Mouse (Mus musculus) intestine, embryonic 14.5 days (tissue): ENCODE measurements around the gene Psme3. TPM values are rescaled to one million over a fixed set of nuclear protein-coding genes. Genes with fewer than 3 reads are reported as not detected.
A peak's percentile ranks its signal among the peaks of the same experiment; 100 is the strongest.

Source experiments
- ATAC-seq: fragments of 200-750 bp; cut with Nextera tagmentation; replicated peaks from 2 replicates; pipeline ENCODE4 v1.8.0; 2017; ENCODE audit warnings: low read depth, moderate number of reproducible peaks, moderate TSS enrichment, moderate library complexity; ENCODE audit not compliant: low FRiP score, low TSS enrichment
- DNase-seq: peaks from one replicate; pipeline ENCODE4 v3.0.0-alpha.2; 2018; ENCODE audit warnings: low spot score
- H3K27ac ChIP-seq: fragments of 300-500 bp; sonication (generic); 2 replicates; pipeline ENCODE4 v1.5.1; 2014; ENCODE audit warnings: low read depth, mild to moderate bottlenecking, control low read depth
- H3K27me3 ChIP-seq: fragments of 300-500 bp; sonication (generic); replicated peaks from 2 replicates; pipeline ENCODE4 v1.6.1; 2014; ENCODE audit warnings: low read length, control low read depth; ENCODE audit not compliant: control insufficient read depth, insufficient read depth
- H3K36me3 ChIP-seq: fragments of 300-500 bp; sonication (generic); 2 replicates; pipeline ENCODE4 v1.6.1; 2014; ENCODE audit warnings: low read length, control low read depth; ENCODE audit not compliant: control insufficient read depth, insufficient read depth
- H3K4me1 ChIP-seq: fragments of 300-500 bp; sonication (generic); replicated peaks from 2 replicates; pipeline ENCODE4 v1.6.1; 2014; ENCODE audit warnings: low read length, control low read depth, mixed read lengths; ENCODE audit not compliant: control insufficient read depth, insufficient read depth
- H3K4me2 ChIP-seq: fragments of 300-500 bp; sonication (generic); 2 replicates; pipeline ENCODE4 v1.6.1; 2014; ENCODE audit warnings: low read length
- H3K4me3 ChIP-seq: fragments of 300-500 bp; sonication (generic); 2 replicates; pipeline ENCODE4 v1.5.1; 2014; ENCODE audit warnings: low read depth, low read length, control low read depth, mixed read lengths
- H3K9ac ChIP-seq: fragments of 300-500 bp; sonication (generic); 2 replicates; pipeline ENCODE4 v1.6.1; 2014; ENCODE audit warnings: mild to moderate bottlenecking, low read length
- H3K9me3 ChIP-seq: fragments of 300-500 bp; sonication (generic); 2 replicates; pipeline ENCODE4 v1.6.1; 2016; ENCODE audit warnings: low read length, control low read depth; ENCODE audit not compliant: control insufficient read depth
- WGBS: fragments of 180-500 bp; shearing (Covaris S2); extraction: QIAGEN DNeasy Blood & Tissue Kit; methylation state at CpG from one replicate; pipeline ENCODE4 v1.1.7; 2014; 5-methylcytosine and 5-hydroxymethylcytosine counted together
- polyA plus RNA-seq: library from polyadenylated mRNA; unstranded; fragments of >200 nt; fragmentation: Nextera tagmentation; extraction: Ambion mirVana; gene quantifications from 2 replicates; pipeline ENCODE4 v1.2.1, GENCODE M21; 2014

Psme3 gene
- polyA plus RNA-seq, 1 experiment from 2014 or later, result 118 TPM

DNA sequence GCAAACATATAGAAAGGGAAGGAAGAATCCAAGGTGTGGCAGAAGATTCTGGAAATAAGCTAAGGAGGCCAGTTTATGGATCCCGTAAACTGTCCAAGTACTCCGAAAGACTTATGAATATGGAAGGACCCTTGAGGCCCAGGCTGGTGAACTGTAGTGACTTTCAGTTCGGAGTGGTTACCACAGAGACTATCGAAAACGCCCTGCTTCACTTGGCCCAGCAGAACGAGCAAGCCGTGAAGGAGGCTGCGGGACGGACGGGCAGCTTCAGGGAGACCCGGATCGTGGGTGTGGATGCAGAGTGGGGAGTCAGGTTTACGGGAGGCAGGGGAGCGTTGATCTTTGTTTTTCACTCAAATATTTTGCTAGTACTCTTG lies 36.8 kb upstream of the Psme3 start:
- Histone ChIP-seq H3K27ac (no peak overlapping the region), H3K4me1 (peaks cover 29% of the 10 kb centered on the region), H3K27me3 (no peaks in the 10 kb centered on the region), H3K9ac (0 out of 2 replicates have a peak overlapping the region, but pooled peaks have one; percentile 5), H3K36me3 (peaks cover 13% of the 10 kb centered on the region; the same call in 1 of the 2 replicates), H3K4me2 (peak overlapping the region; percentile 95), H3K4me3 (peak overlapping the region; percentile 80), H3K9me3 (no peaks in the 10 kb centered on the region)
- peak; percentile 8; the same call in 1 of the 2 replicates for ATAC-seq
- WGBS, result 59% methylated on average over 14 of the region's 14 CpGs
- DNase-seq, result no peak

- no peaks in the 10 kb centered on the region for H3K27me3 ChIP-seq
- H3K4me3 ChIP-seq, result no peak overlapping the region
- H3K4me1 ChIP-seq, result peaks cover 29% of the 10 kb centered on the region
- peaks cover 11% of the 10 kb centered on the region; the same call in 1 of the 2 replicates for H3K36me3 ChIP-seq
- ATAC-seq (no peak), DNase-seq (no peak)
- H3K4me2 ChIP-seq, result no peak overlapping the region
- no peak overlapping the region for H3K9ac ChIP-seq
- H3K27ac ChIP-seq, result no peak overlapping the region
- 58% methylated on average over 7 of the region's 7 CpGs for WGBS
- no peaks in the 10 kb centered on the region for H3K9me3 ChIP-seq
Observed at GRCm38 (mm10) chr11:101280837-101281236, 35.2 kb upstream of the Psme3 start.

DNA sequence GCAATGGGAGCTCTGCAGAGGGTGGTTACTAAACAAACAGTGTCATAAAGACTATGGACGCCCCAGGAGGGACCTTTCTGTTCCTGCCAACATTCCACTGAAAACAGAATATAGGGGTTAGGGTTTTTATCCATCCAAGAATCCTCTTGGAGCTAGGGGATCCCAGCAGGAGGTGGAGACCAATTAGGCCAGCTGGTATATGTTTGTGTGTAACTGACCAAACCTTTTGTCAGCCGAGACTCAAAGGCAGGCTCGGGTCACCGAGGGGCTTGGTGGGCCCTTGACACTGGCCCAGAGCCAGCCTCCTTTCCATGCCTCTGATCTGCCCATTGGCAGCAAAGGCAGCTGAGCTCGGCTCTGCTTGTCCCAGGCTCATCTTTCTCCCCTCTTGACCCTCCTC lies 33.1 kb upstream of the Psme3 start:
- peaks cover 12% of the 10 kb centered on the region; the same call in 1 of the 2 replicates for H3K36me3 ChIP-seq
- no peaks in the 10 kb centered on the region for H3K27me3 ChIP-seq
- H3K4me2 ChIP-seq, result no peak overlapping the region
- DNase-seq (no peak), ATAC-seq (no peak)
- H3K4me3 ChIP-seq, result no peak overlapping the region
- no peak overlapping the region for H3K9ac ChIP-seq
- H3K9me3 ChIP-seq, result no peaks in the 10 kb centered on the region
- no peak overlapping the region for H3K27ac ChIP-seq
- WGBS, result 38% methylated on average over 5 of the region's 5 CpGs
- peaks cover 10% of the 10 kb centered on the region for H3K4me1 ChIP-seq

DNA sequence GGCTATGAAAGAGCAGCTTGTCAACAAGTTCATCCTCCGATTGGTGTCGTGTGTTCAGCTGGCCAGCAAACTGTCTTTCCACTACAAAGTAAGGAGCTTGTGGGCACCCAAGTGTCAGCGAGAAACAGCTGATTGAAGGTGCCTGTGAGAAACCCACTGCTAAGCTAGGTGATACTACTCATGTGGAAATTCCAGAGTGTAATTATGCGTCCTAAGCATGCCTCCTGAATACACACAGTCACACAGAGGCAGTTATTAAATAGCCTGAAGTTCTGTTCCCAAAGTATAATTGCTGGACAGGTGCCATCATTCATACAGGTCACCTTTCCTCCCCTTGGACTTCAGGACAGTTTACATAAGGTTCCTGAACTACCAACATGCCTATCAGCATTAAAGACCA lies 32.2 kb upstream of the Psme3 start:
- no peak overlapping the region for H3K4me3 ChIP-seq
- H3K36me3 ChIP-seq, result peaks cover 21% of the 10 kb centered on the region
- no peaks in the 10 kb centered on the region for H3K9me3 ChIP-seq
- H3K27me3 ChIP-seq, result no peaks in the 10 kb centered on the region
- no peak overlapping the region for H3K27ac ChIP-seq
- ATAC-seq (no peak), DNase-seq (no peak)
- H3K9ac ChIP-seq, result no peak overlapping the region
- WGBS, result 68% methylated on average over 4 of the region's 4 CpGs
- H3K4me1 ChIP-seq, result peaks cover 6% of the 10 kb centered on the region; the same call in 1 of the 2 replicates
- H3K4me2 ChIP-seq, result no peak overlapping the region

DNA sequence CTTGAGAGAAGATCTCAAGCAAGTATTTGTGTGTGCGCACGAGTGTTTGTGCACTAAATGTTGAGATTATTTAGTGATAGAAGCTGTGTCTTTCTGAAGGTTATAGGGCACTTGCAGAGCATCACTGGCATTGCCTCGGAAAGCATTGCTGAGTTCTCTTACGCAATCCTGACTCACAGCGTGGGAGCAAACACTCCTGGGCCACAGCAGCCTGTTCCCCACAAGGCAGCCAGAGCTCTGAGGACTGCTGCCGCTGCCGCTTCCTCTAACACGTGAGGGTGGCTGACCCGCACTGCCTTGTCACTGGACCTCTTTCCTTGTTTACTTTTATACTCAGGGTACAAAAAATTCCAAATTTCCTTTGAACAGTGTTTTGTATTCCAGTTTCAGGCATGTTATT lies 28.7 kb upstream of the Psme3 start:
- Histone ChIP-seq H3K36me3 (peaks cover 51% of the 10 kb centered on the region), H3K4me2 (no peak overlapping the region), H3K4me3 (no peak overlapping the region), H3K27me3 (no peaks in the 10 kb centered on the region), H3K9ac (no peak overlapping the region), H3K4me1 (no peaks in the 10 kb centered on the region), H3K27ac (no peak overlapping the region), H3K9me3 (no peaks in the 10 kb centered on the region)
- DNase-seq (no peak), ATAC-seq (no peak)
- 85% methylated on average over 9 of the region's 9 CpGs for WGBS

- H3K36me3 ChIP-seq, result peaks cover 85% of the 10 kb centered on the region
- H3K27me3 ChIP-seq, result no peaks in the 10 kb centered on the region
- H3K9me3 ChIP-seq, result no peaks in the 10 kb centered on the region
- no peak overlapping the region for H3K27ac ChIP-seq
- DNase-seq (no peak), ATAC-seq (no peak)
- WGBS, result 97% methylated on average over 8 of the region's 8 CpGs
- no peak overlapping the region for H3K4me2 ChIP-seq
- no peak overlapping the region for H3K4me3 ChIP-seq
- no peak overlapping the region for H3K9ac ChIP-seq
- no peaks in the 10 kb centered on the region for H3K4me1 ChIP-seq
Observed at GRCm38 (mm10) chr11:101291231-101291630, 24.8 kb upstream of the Psme3 start.

DNA sequence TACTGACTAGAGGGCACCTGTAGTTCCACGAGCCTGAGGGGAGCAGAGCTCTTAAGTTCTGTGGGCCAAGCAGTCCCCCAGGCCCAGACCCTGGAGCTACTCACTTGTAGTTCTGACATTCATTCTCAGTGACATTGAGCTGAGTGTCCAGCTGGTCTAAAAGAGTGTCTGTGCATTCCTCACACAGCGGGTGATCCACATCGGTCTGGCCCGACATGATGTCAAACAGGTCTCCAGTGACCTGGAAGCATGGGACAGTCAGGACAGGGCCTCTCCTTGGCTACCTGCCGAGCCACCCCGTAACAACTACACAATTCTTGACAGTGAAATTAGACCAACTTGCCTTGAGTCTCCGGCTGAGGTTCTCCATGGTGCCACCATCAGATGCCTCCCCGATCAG lies 20.8 kb upstream of the Psme3 start:
- Histone ChIP-seq H3K27ac (no peak overlapping the region), H3K4me2 (no peak overlapping the region), H3K9me3 (no peaks in the 10 kb centered on the region), H3K4me3 (no peak overlapping the region), H3K4me1 (no peaks in the 10 kb centered on the region), H3K9ac (no peak overlapping the region), H3K27me3 (no peaks in the 10 kb centered on the region), H3K36me3 (peaks cover 76% of the 10 kb centered on the region)
- 96% methylated on average over 8 of the region's 8 CpGs for WGBS
- DNase-seq (no peak), ATAC-seq (no peak)

DNA sequence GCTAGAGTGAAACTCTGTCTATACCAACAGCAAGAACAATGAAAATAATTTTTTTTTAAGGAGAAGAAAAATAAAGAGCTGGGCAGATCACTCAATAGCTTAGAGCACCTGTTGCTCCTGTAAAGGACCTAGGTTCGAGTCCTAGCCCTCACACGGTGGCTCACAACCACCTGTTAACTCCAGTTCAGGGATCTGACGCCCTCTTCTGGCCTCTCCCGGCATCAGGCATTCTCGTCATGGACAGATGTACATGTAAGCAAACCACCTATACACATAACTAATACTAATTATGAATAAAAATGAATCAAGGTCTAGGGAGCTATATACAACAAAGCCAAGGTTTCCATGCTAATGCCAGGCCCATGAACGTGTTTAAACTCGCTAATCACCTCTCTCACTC lies 15.1 kb upstream of the Psme3 start:
- Histone ChIP-seq H3K4me2 (peak overlapping the region; percentile 99), H3K9me3 (no peaks in the 10 kb centered on the region), H3K27ac (no peak overlapping the region), H3K4me3 (peak overlapping the region; percentile 96), H3K9ac (peak overlapping the region; percentile 82), H3K36me3 (peaks cover 23% of the 10 kb centered on the region), H3K27me3 (no peaks in the 10 kb centered on the region), H3K4me1 (peaks cover 10% of the 10 kb centered on the region)
- no peak for DNase-seq
- no peak for ATAC-seq
- WGBS, result 63% methylated on average over 7 of the region's 7 CpGs

- Histone ChIP-seq H3K27me3 (no peaks in the 10 kb centered on the region), H3K27ac (peak overlapping the region; percentile 43), H3K9me3 (no peaks in the 10 kb centered on the region), H3K36me3 (peaks cover 22% of the 10 kb centered on the region), H3K4me3 (peak overlapping the region; percentile 96), H3K9ac (peak overlapping the region; percentile 82), H3K4me2 (peak overlapping the region; percentile 99), H3K4me1 (peaks cover 10% of the 10 kb centered on the region)
- DNase-seq (no peak), ATAC-seq (peak; percentile 48; the same call in 1 of the 2 replicates)
- 12% methylated on average over 26 of the region's 26 CpGs for WGBS
Observed at GRCm38 (mm10) chr11:101301299-101302003, 14.6 kb upstream of the Psme3 start.
